Mouse (Mus musculus) heart, adult 2 months (tissue): ENCODE results near the gene Smu1. TPM values are rescaled to one million over a fixed set of nuclear protein-coding genes. Genes with fewer than 3 reads are reported as not detected.
A peak's percentile ranks its signal among the peaks of the same experiment; 100 is the strongest.

ENCODE experiments used
- DNase-seq, 2 experiments: peaks; one replicate each; pipeline ENCODE4 v3.0.0; 2021
- H3K27ac ChIP-seq: fragments of 200-600 bp; 2 replicates; pipeline ENCODE4 v1.8.1; 2022
- H3K27me3 ChIP-seq: fragments of 200-500 bp; 2 replicates; pipeline ENCODE4 v1.6.1; 2012; ENCODE audit warnings: mild to moderate bottlenecking, low read length, inconsistent platforms, mixed read lengths; ENCODE audit not compliant: control insufficient read depth, insufficient read depth
- H3K36me3 ChIP-seq: fragments of 200-500 bp; 2 replicates; pipeline ENCODE4 v1.6.1; 2012; ENCODE audit warnings: low read length, inconsistent platforms; ENCODE audit not compliant: control insufficient read depth, insufficient read depth
- H3K4me1 ChIP-seq: fragments of 200-500 bp; 2 replicates; pipeline ENCODE4 v1.6.1; 2011; ENCODE audit warnings: low read length; ENCODE audit not compliant: control insufficient read depth, insufficient read depth
- H3K4me3 ChIP-seq: fragments of 200-600 bp; 2 replicates; pipeline ENCODE4 v1.8.1; 2022
- H3K79me2 ChIP-seq: fragments of 200-500 bp; replicated peaks from 2 replicates; pipeline ENCODE4 v1.6.1; 2012; ENCODE audit warnings: mild to moderate bottlenecking, inconsistent platforms, low read length, moderate library complexity, mixed read lengths; ENCODE audit not compliant: control insufficient read depth, insufficient read depth
- H3K9ac ChIP-seq: fragments of 200-500 bp; 2 replicates; pipeline ENCODE4 v1.6.1; 2012; ENCODE audit warnings: low read depth, mild to moderate bottlenecking, control low read depth, inconsistent platforms, low read length, mixed read lengths
- CTCF ChIP-seq: fragments of 200-600 bp; IDR thresholded peaks from 2 replicates; pipeline ENCODE4 v1.8.1; 2022; ENCODE audit warnings: antibody characterized with exemption, mild to moderate bottlenecking, moderate library complexity
- EP300 ChIP-seq: fragments of 200-500 bp; IDR thresholded peaks from 2 replicates; pipeline ENCODE4 v1.6.1; 2011; ENCODE audit warnings: low read depth, low read length, control low read depth; ENCODE audit not compliant: insufficient read depth
- POLR2A ChIP-seq: fragments of 200-500 bp; IDR thresholded peaks from 2 replicates; pipeline ENCODE4 v1.6.1; 2011; ENCODE audit warnings: mild to moderate bottlenecking, low read depth, low read length, control low read depth; ENCODE audit not compliant: insufficient read depth
- WGBS: fragments of 180-500 bp; shearing (Covaris S2); methylation state at CpG from one replicate; pipeline ENCODE4 v1.1.7; 2018; 5-methylcytosine and 5-hydroxymethylcytosine counted together
- intact Hi-C: fragments of 180-260 bp; cut with DNase I; formaldehyde crosslinking; loops from one replicate; pipeline ENCODE4 v1.15.1; 2025
- polyA plus RNA-seq: library from polyadenylated mRNA; depleted of rRNA; stranded (reverse); fragments of >200 nt; gene quantifications from 2 replicates; pipeline ENCODE4 v1.2.3, GENCODE M21; 2012
- total RNA-seq, 2 experiments: library from RNA; stranded (reverse); gene quantifications; 2 replicates each; pipeline ENCODE4 v1.2.3; 2021

The Smu1 gene
- total and polyA plus RNA-seq, 3 experiments, result 13.8 to 31.7 (median 27.0) TPM

DNA sequence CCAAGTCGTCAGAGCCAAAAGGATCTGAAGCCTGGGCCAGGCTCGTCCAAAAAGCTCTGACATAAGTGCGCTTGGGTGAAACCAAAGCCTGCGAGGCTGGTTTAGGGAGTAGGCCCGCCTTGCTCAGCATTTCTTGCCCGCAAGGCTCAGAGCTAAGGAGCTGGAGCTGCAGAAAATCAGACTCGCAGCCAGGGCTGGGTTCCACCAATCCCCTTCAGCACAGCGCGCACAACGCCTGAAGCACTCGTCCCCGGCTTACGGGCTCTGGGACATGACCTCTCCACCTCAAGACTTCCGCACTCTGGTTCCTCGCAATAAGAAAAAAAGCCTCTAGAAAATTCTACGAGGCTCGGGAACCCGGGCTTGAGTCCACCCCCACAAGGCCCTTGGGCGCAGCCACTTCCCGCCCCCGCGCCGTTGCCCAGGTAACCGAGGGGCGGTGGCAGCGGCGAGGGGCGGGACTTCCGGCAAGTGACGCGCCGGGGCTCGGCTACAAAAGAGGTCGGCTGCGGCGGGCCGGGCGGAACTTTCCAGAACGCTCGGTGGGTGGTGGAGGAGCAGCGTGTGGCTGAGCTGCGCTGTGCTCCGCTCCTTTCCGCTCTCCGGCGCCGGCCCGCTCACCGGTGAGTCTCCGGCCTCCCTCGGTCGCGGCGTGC lies 35.6 kb downstream of the Smu1 start, which contains the start of gene Dnaja1:
Gene Dnaja1 (plus strand): TSS at position 140 of the 656 bp plus-strand sequence.
- intact Hi-C loops, result loop anchor here (1.0 to 10.0 kb wide), 2 partner anchors 19 to 743 kb away; partner anchors contain the start of genes Aptx, Kif24 and Nudt2
- Histone ChIP-seq H3K4me1 (peaks cover 6% of the 10 kb centered on the region), H3K79me2 (no peaks in the 10 kb centered on the region; the same call in 1 of the 2 replicates), H3K27ac (peak within 1 kb of the TSS; percentile 100), H3K9ac (peak within 1 kb of the TSS; percentile 98), H3K27me3 (no peaks in the 10 kb centered on the region), H3K4me3 (peak within 1 kb of the TSS; percentile 75), H3K36me3 (peaks cover 43% of the 10 kb centered on the region)
- WGBS, result under 1% methylated on average over 54 of the region's 54 CpGs
- TF ChIP-seq POLR2A (peak; percentile 93), EP300 (peak; percentile 75), CTCF (0 out of 2 replicates have a peak, but pooled peaks have one; percentile 4)
- DNase-seq, result peak; percentile 98 to 99

DNA sequence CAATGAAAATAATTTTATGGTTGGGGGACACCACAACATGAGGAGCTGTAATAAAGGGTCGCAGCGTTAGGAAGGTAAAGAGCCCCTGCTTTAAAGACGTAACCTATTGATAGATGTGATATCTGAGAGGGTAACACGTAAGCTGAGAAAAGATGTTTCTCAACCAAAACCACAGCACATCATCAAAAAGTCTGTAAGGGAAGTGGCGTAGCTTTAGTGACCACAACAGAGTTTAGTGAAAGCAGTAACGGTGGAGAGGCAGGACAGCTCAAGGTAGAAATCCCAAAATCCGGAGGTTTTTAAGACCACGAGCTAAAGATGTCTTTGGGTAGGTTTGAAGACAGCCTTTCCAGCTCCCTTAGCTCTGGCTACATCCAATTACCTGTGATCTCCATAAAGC lies 36.8 kb downstream of the Smu1 start:
- peak overlapping the region; percentile 100 for H3K27ac ChIP-seq
- no peak overlapping the region for H3K9ac ChIP-seq

DNA sequence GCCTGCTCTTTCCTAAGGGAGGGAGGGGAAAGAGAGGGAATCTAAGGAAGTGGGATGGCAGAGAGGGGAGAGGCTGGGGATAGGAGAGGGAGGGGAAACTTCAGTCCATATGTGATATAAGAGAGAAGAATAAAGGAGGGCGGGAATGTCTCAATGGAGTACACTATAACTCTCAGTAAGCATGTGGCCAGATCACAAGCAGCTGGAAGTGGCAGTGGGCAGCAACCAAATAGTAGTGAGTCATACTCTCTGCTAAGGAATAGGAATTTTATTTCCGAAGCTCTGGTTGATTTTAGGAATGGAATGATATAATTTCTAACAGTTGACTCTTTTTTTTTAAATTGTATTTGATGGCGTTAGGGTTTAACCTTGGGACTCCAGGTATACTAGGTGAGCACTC lies 40.6 kb downstream of the Smu1 start:
- Histone ChIP-seq H3K36me3 (peaks cover 9% of the 10 kb centered on the region), H3K79me2 (no peaks in the 10 kb centered on the region), H3K27ac (no peak overlapping the region), H3K27me3 (no peaks in the 10 kb centered on the region), H3K4me3 (no peak overlapping the region), H3K9ac (no peak overlapping the region), H3K4me1 (peaks cover 6% of the 10 kb centered on the region)
- DNase-seq, result no peak
- no peak for TF ChIP-seq EP300
- 86% methylated on average over 3 of the region's 3 CpGs for WGBS
- intact Hi-C loops, result no loop called here

More for the DNA sequence above, 36.8 kb downstream of the Smu1 start:
- Histone ChIP-seq H3K79me2 (no peaks in the 10 kb centered on the region; the same call in 1 of the 2 replicates), H3K4me1 (peaks cover 6% of the 10 kb centered on the region), H3K27me3 (no peaks in the 10 kb centered on the region), H3K4me3 (no peak overlapping the region), H3K36me3 (peaks cover 30% of the 10 kb centered on the region)
- DNase-seq, result no peak
- TF ChIP-seq POLR2A (no peak), EP300 (no peak), CTCF (no peak)
- 88% methylated on average over 8 of the region's 8 CpGs for WGBS
- intact Hi-C loops, result loop anchor here (10.0 kb wide), 1 partner anchor 744 kb away; the partner anchor contains the start of genes Kif24 and Nudt2

DNA sequence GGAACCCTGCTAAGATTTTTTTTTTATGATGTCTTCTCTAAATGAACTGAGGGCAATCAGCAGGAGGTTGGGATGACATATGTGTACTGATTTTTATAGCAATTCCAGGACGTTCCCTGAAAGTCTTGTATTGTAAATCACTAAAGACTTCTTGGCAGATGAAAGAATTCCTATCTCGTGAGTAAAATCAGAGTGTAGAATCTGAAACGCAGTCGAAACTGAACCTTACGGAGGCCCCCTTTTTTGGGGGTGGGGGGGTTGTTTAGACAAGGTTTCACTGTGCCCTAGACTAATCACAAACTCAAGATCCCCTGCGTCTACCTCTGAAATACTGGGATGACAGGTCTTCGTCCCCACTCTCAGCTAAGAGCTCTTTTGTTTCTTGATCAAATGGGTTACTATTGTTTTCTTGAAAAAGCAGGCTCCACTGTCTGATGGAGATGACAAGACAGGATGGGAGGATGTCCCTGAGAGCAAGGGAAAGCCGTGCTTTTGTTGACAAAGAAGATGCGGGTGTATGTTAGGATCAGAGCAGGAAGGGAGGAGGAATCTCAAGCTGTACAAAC lies 53.9 kb downstream of the Smu1 start:
- Histone ChIP-seq H3K4me3 (peak overlapping the region; percentile 51), H3K27ac (peak overlapping the region; percentile 98), H3K9ac (0 out of 2 replicates have a peak overlapping the region, but pooled peaks have one; percentile 32), H3K27me3 (no peaks in the 10 kb centered on the region), H3K4me1 (peaks cover 9% of the 10 kb centered on the region), H3K79me2 (no peaks in the 10 kb centered on the region), H3K36me3 (peaks cover 4% of the 10 kb centered on the region; the same call in 1 of the 2 replicates)
- TF ChIP-seq EP300 (no peak), CTCF (no peak)
- intact Hi-C loops, result loop anchor here (1.0 kb wide), 1 partner anchor 19 kb away; the partner anchor contains the start of gene Dnaja1
- DNase-seq, result no peak
- WGBS, result 22% methylated on average over 9 of the region's 9 CpGs

DNA sequence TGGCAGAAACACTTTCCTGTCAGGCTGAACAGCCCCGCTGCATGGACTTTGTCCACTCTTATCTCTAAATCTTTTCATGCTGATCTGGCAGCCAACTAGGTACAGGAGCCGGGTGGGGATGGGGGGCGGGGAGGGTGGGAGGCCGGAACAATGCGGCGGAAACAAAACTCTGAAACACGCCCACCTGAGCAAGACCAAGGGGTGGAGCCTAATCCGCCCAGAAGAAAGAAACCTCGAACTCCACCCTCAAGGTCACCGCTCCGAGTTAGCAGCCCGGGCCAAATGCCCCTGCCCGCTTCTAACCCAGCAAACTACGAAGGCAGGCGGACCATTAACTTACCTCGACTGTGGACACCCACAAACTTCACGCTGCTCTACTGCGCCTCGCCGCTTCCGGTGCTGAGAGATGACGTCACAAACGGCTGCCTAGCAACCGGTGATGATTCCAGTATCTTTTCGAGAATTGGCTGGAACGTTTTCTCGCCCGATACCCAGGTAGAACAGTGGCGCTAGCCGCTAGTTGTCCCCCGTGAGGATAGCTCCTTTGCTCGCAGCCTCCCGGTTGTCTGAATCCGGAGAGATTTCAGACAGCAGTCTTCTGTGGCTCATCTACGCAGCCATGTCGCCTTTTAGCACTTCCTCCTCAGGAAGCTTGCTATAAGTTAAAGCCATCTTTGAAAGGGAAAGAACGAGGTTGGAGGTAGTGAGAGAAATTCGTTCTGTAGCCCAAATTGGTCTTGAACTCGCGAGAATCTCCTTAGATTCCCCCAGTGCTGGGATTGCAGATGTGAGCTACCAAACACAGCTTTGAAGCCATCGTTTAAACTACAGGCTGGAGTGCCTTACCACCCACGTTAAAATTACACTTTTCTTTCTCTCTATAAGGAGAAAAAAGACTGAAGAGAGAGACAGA lies 54.7 kb downstream of the Smu1 start, which contains the start of gene Aptx:
Gene Aptx (minus strand): TSS at position 398 of the 913 bp plus-strand sequence.
- TF ChIP-seq CTCF, result peak; percentile 36
- peak; percentile 91 for TF ChIP-seq EP300
- peak; percentile 92 for TF ChIP-seq POLR2A
- Histone ChIP-seq H3K4me3 (peak within 1 kb of the TSS; percentile 51), H3K79me2 (no peaks in the 10 kb centered on the region), H3K9ac (peak within 1 kb of the TSS; percentile 81), H3K36me3 (peaks cover 4% of the 10 kb centered on the region; the same call in 1 of the 2 replicates), H3K27me3 (no peaks in the 10 kb centered on the region), H3K4me1 (peaks cover 9% of the 10 kb centered on the region), H3K27ac (peak within 1 kb of the TSS; percentile 98)
- peak; percentile 95 to 97 for DNase-seq
- WGBS, result under 1% methylated on average over 42 of the region's 42 CpGs
- intact Hi-C loops, result loop anchor here (1.0 kb wide), 1 partner anchor 19 kb away; the partner anchor contains the start of gene Dnaja1
